Mouse (Mus musculus): ENCODE measurements at regions not wholly inside any gene's neighbourhood (a gene's known extent, or its start where the extent isn't known, plus 50 kb on each side); places are given as distances from the start of the nearest gene placed in this dataset.

DNA sequence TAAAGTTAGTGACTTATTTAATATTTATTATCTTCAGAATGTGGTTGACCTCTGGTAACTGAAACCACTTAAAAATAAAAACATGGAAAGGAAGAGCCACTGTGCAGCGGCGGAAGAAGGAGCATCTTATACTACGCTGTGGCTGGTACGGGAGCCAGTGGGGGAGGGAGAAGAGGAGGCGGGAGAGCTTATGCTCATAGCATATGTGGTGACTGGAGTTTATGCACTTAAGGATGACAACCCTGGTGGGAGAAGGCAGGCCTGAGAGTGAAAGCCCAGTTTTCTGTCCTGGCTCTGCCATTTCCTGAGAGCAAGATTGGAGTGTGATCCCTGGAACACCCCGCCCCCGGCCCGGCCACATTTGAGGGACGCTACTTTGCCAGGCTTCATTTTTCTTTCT is 145.5 kb downstream of the Tsen15 start:
- TF ChIP-seq POLR2A (IDR thresholded peaks at IDR 0.05; ENCODE audit: insufficient read depth, low read depth, low read length): no peak
- no peak for TF ChIP-seq CTCF (IDR thresholded peaks at IDR 0.05)

Data from heart, adult 2 months (tissue).